Mouse (Mus musculus) spleen, adult 2 months (tissue): ENCODE measurements around the gene Sema4f.

Source experiments
- CTCF ChIP-seq: fragments of 200-500 bp; IDR thresholded peaks from 2 replicates; pipeline ENCODE4 v1.5.1; 2011; ENCODE audit warnings: mild to moderate bottlenecking, inconsistent platforms; ENCODE audit not compliant: insufficient read depth, insufficient read length, insufficient replicate concordance; ENCODE audit errors: extremely low read depth
- POLR2A ChIP-seq: fragments of 200-500 bp; IDR thresholded peaks from 2 replicates; pipeline ENCODE4 v1.6.1; 2011; ENCODE audit warnings: low read depth, low read length, inconsistent platforms

DNA sequence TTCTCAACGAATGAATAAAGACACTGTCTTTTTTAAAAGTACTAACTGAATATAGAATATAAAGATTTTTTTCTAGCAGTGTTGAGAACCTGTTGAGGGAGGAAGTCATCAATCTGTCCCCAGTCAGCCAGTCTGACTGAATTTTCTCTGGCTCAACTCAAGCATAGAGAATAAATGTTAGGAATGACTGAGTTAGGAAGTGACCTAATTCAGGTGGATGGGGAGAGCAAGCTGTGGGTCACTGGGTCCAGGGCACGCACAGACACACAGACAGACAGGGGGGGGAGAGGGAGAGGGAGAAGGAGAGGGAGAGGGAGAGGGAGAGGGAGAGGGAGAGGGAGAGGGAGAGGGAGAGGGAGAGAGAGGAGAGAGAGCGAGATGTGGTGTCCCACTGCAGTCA is 46.2 kb downstream of the Sema4f start:
- TF ChIP-seq CTCF = no peak
- no peak for TF ChIP-seq POLR2A
